Mouse (Mus musculus): ENCODE results near the gene Cyp26c1. TPM values are rescaled to one million over a fixed set of nuclear protein-coding genes. Genes with fewer than 3 reads are reported as not detected.
A peak's percentile ranks its signal among the peaks of the same experiment; 100 is the strongest.

The Cyp26c1 gene
- total and polyA plus RNA-seq, 3 experiments: not detected

DNA sequence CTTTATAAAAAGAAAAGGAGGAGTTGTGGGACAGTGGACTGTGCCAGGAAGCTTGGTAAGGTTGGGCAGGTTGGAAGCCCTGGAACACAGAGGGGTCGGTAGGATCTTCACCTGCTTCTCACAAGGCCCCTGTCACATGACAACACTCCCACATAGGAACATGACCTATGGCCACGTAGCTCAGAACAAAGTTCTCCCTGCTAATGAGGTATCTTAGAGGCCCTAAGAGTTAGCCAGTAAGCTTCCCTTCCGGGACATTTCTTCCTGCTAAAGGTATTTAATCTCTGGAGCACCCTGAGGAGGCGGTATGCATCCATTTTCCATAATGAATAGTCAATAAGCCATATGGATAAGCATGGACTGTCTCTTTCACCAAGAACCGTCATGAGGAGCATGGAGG, 15.9 kb upstream of the Cyp26c1 start:
- in situ Hi-C loops (cut with MboI; ENCODE audit: low pct_ligation_motif_present, low pct_unique_long_range_greater_than_20kb, low sequenced_read_pairs): no loop called here
- peaks cover 0 to 2% of the 10 kb centered on the region in 2 experiments for H3K36me3 ChIP-seq (replicated peaks in 1 of 2; ENCODE audit: control insufficient read depth in 1 of 2, insufficient read depth in 1 of 2, low read length in 1 of 2)

DNA sequence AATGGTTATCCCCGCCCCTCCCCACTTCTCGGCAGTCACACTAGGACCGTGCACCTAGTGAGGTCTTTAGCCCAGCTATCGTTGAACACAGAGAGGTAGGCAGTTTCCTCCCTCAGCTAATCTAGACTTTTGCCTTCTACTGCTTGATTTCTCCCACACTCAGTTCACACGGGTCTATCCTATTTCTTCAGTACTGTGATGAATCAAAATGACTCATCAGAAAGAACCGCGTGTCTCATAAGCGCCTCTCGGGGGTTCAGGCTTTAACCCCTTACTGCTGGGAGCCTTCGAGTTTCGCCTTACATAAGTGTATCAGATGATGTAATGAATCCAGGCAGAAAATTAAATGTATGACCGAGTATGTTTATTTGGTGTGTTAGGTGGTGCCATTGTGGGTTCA, 12.0 kb upstream of the Cyp26c1 start:
- no peak overlapping the region for H3K4me2 ChIP-seq (ENCODE audit: insufficient read depth, low read depth, poor library complexity, severe bottlenecking)
- dilution Hi-C loops (cut with MboI; ENCODE audit: extremely low pct_ligation_motif_present, extremely low pct_unique_long_range_greater_than_20kb, low sequenced_read_pairs) (no loop called here), in situ Hi-C loops (cut with MboI; ENCODE audit: low pct_ligation_motif_present, low pct_unique_long_range_greater_than_20kb, low sequenced_read_pairs) (no loop called here)

More for the DNA sequence above, 15.9 kb upstream of the Cyp26c1 start:
- TF ChIP-seq RAD21 (IDR thresholded peaks at IDR 0.05; ENCODE audit: low read depth, low read length) (no peak), USF2 (conservative IDR thresholded peaks at IDR 0.05; ENCODE audit: low read depth, low read length) (no peak), ETS1 (conservative IDR thresholded peaks at IDR 0.05; ENCODE audit: low read depth, low read length) (no peak), SIN3A (IDR thresholded peaks at IDR 0.05; ENCODE audit: low read length) (no peak), E2F4 (IDR thresholded peaks at IDR 0.05; ENCODE audit: insufficient replicate concordance, low read depth, low read length) (no peak), ZMIZ1 (IDR thresholded peaks at IDR 0.05; ENCODE audit: low read depth, low read length) (no peak), POLR2A (IDR thresholded peaks at IDR 0.05; ENCODE audit: low read depth, low read length) (no peak), JUND (conservative IDR thresholded peaks at IDR 0.05; ENCODE audit: low read depth, low read length) (no peak), CTCF (conservative IDR thresholded peaks at IDR 0.05 in 1 of 2, IDR thresholded peaks at IDR 0.05 in 1 of 2; ENCODE audit: low read depth in 2 of 2, low read length in 2 of 2) (no peak), ELF1 (IDR thresholded peaks at IDR 0.05; ENCODE audit: low read depth, low read length) (no peak), IRF4 (IDR thresholded peaks at IDR 0.05; ENCODE audit: low read depth, low read length) (no peak), CHD1 (IDR thresholded peaks at IDR 0.05; ENCODE audit: low read depth, low read length) (no peak), ZKSCAN1 (IDR thresholded peaks at IDR 0.05; ENCODE audit: borderline replicate concordance, low read depth, low read length) (no peak), NELFE (IDR thresholded peaks at IDR 0.05; ENCODE audit: low read depth, low read length) (no peak)
- no peak for DNase-seq (ENCODE audit: extremely low read depth)
- Histone ChIP-seq H3K4me3 (replicated peaks in 1 of 3; ENCODE audit: low read depth in 2 of 3, low read length in 2 of 3, poor library complexity in 1 of 3) (no peak overlapping the region), H3K27ac (ENCODE audit: insufficient read depth, low read depth) (no peak overlapping the region), H3K9me3 (replicated peaks; ENCODE audit: low read length) (no peaks in the 10 kb centered on the region), H3K9ac (ENCODE audit: insufficient read depth, low read depth) (no peak overlapping the region), H3K27me3 (replicated peaks) (no peaks in the 10 kb centered on the region), H3K4me1 (ENCODE audit: control insufficient read depth in 1 of 2, insufficient read depth in 2 of 2) (no peaks in the 10 kb centered on the region), H3K4me2 (ENCODE audit: insufficient read depth, low read depth, poor library complexity, severe bottlenecking) (no peak overlapping the region), H3K79me2 (replicated peaks; ENCODE audit: control insufficient read depth, extremely low read depth, insufficient read depth, poor library complexity, severe bottlenecking) (no peaks in the 10 kb centered on the region)
- dilution Hi-C loops (cut with MboI; ENCODE audit: extremely low pct_ligation_motif_present, extremely low pct_unique_long_range_greater_than_20kb, low sequenced_read_pairs): no loop called here

More for the DNA sequence above, 12.0 kb upstream of the Cyp26c1 start:
- no peaks in the 10 kb centered on the region for H3K9me3 ChIP-seq (replicated peaks; ENCODE audit: low read length)
- no peak for TF ChIP-seq POLR2A (IDR thresholded peaks at IDR 0.05; ENCODE audit: low read depth, low read length)
- no peak for TF ChIP-seq POLR2AphosphoS2 (IDR thresholded peaks at IDR 0.05; ENCODE audit: low read depth, low read length)
- no peak for TF ChIP-seq MEF2A (IDR thresholded peaks at IDR 0.05; ENCODE audit: borderline replicate concordance, low read depth, low read length)
- no peak for TF ChIP-seq IRF4 (IDR thresholded peaks at IDR 0.05; ENCODE audit: low read depth, low read length)
- TF ChIP-seq USF2 (conservative IDR thresholded peaks at IDR 0.05; ENCODE audit: low read depth, low read length): no peak
- TF ChIP-seq E2F4 (IDR thresholded peaks at IDR 0.05; ENCODE audit: insufficient replicate concordance, low read depth, low read length): no peak
- TF ChIP-seq BHLHE40 (IDR thresholded peaks at IDR 0.05; ENCODE audit: low read depth, low read length): no peak
- TF ChIP-seq SIN3A (IDR thresholded peaks at IDR 0.05; ENCODE audit: low read length): no peak
- TF ChIP-seq UBTF (IDR thresholded peaks at IDR 0.05; ENCODE audit: low read depth, low read length): no peak
- no peak for TF ChIP-seq SMC3 (IDR thresholded peaks at IDR 0.05; ENCODE audit: low read depth, low read length)
- TF ChIP-seq EP300 (IDR thresholded peaks at IDR 0.05; ENCODE audit: low read length): no peak
- no peak for TF ChIP-seq RCOR1 (conservative IDR thresholded peaks at IDR 0.05; ENCODE audit: low read depth, low read length)
- no peak for TF ChIP-seq NELFE (IDR thresholded peaks at IDR 0.05; ENCODE audit: low read depth, low read length)
- H3K36me3 ChIP-seq (replicated peaks in 1 of 2; ENCODE audit: control insufficient read depth in 1 of 2, insufficient read depth in 1 of 2, low read length in 1 of 2): peaks cover 0 to 2% of the 10 kb centered on the region in 2 experiments
- DNase-seq (ENCODE audit: extremely low read depth): peak; percentile 9
- H3K27me3 ChIP-seq (replicated peaks): no peaks in the 10 kb centered on the region
- no peaks in the 10 kb centered on the region for H3K79me2 ChIP-seq (replicated peaks; ENCODE audit: control insufficient read depth, extremely low read depth, insufficient read depth, poor library complexity, severe bottlenecking)
- H3K4me3 ChIP-seq (replicated peaks in 1 of 3; ENCODE audit: low read depth in 2 of 3, low read length in 2 of 3, poor library complexity in 1 of 3): no peak overlapping the region
- H3K9ac ChIP-seq (ENCODE audit: insufficient read depth, low read depth): no peak overlapping the region
- no peaks in the 10 kb centered on the region for H3K4me1 ChIP-seq (ENCODE audit: control insufficient read depth in 1 of 2, insufficient read depth in 2 of 2)
- no peak overlapping the region for H3K27ac ChIP-seq (ENCODE audit: insufficient read depth, low read depth)

All from CH12.LX (cell line).